Mouse (Mus musculus) fat pad, adult 2 months (tissue): ENCODE results near the gene Elp6.
A peak's percentile ranks its signal among the peaks of the same experiment; 100 is the strongest.

Experiments used
- DNase-seq: peaks from one replicate; pipeline ENCODE4 v3.0.0-alpha.2; 2011; ENCODE audit warnings: low read depth, low spot score; ENCODE audit errors: extremely low read depth

Elp6 gene

DNA sequence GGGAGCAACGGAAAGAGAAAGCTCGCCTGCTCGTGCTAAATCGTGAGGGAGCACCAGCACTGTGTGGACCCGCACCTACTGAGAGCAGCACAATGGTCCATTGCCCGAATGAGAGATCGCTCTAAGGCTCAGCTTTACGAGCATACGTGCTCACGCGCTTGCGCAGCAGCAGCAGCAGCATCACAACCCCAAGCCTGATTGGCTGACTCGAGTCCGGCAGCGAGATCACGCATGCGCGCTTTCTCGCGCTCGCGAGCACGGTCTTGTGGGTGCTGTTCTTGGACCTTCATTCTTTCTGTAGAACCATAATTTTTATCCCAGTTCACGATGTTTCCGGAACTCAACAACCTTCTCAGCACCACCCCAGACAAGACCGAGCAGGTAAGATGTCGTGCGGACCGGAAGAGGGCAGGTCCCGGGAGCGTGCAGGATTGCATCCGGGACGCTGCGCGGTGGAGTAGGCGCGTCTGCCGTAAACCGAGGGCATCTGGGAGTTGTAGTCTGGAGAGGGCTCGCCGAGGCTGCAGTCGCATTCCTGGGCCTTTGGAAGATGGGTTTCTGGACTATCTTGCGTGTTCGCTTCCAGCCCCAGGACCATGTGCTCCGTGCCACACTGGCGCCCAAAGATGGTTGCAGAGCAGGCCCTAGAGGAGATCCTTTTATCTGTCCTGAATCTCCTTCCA lies at the start of gene Elp6:
Gene Elp6, plus strand, starts transcription at position 205 of the 683 bp plus-strand sequence.
- no peak for DNase-seq

DNA sequence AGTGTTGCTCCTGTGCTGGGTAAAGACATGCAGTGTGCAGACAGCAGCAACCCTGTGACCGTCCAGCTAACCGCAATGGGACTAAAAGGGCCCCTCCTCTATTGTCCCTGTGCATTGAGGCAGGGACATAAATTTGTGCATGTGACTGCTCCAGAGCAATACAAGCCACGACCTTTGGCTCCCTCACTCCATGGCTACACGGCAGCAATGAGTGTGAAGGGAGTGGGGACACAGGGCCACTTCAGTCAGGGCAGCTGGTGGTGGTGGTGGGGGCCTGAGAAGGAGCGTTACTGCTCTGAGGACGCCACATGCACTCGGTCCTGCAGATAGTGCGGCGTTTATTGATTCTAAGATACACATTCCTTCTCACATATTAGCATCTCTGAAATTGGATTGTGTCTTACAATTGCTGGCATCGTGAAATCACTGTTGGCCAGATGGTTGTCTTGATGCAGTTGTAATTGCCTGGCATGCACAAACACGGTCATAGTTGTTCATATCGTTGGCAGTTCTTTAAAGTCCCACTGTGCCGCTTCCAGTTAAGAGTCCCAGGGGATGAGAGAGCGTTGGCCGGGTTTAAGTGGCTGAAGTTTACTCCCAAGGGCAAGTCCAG lies 49.5 kb upstream of the Elp6 start:
- no peak for DNase-seq

DNA sequence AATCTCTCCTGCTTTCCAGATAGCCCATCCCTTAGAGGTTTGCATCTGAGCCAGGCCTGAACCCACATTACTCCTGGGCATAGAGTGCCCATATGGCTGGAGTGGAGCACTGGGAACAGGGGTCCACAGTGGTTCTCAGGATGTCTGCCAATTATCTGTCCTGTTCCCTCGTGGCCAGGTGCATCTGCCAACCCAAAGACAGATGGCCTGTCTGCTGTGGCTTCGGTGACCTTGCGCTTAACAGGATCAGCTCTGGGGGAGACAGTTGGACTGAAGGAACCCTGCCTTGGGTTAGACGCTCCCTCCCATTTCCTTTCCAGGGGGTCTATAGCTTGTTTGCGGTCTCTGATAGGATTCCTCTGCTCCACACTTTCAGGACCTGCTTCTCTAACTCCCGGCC lies 46.3 kb upstream of the Elp6 start:
- DNase-seq, result no peak

DNA sequence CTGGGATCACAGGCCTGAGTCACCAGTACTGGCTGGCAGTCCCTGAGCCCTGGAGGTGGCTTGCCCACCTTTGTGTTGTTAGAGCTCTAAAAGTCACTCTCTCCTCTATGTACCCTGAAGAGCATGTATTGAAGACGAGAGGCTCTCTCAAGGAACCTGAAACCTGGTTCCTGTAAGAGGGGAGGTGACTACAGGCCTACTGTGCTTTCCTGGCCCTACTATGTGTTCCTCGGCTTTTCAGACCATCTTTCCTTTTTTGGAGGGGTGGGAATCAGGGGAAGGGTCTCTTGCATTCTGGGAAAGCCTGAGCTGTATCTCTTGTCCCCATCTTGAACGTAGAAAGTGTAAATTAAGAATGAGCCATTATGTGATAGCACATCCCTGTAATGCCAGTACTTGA lies 45.9 kb upstream of the Elp6 start:
- DNase-seq, result no peak

DNA sequence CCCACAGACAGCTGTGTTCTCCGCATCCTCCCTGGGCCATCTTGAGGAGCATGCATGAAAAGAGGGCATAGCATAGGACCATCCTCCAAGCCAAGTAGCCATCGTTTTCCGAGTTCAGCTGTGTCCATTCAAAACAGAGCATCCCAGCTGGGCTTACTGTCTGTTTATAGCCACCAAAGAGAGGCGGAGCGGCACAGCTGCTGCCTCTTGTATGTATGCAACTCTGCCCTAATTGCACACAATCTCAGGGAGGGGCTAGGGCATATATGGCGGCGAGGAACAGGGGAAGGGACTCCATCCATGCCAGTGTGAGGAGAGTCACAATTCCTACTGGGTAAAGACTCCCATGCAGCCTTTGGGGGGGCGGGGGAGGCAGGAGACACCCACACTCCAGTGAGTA lies 41.8 kb upstream of the Elp6 start:
- no peak for DNase-seq

DNA sequence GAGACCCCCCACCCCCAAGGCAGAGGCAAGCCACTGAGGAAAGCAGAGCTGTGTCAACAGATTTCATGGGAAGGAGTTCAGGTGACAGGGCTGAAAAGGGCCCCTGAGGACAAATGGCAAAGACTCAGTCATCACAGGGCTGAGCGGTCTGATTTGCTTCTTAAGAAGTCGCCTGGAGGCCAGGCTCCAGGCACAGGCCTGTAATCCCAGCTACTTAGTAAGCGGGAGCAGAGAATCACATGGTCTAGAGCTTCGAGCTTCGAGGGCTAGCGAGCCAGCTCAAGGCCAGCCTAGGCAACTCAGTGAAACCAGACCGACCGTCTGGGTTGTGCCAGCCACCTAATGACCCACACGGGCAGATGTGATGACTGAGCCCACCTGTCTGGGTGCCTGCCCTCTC lies 40.0 kb upstream of the Elp6 start:
- no peak for DNase-seq

DNA sequence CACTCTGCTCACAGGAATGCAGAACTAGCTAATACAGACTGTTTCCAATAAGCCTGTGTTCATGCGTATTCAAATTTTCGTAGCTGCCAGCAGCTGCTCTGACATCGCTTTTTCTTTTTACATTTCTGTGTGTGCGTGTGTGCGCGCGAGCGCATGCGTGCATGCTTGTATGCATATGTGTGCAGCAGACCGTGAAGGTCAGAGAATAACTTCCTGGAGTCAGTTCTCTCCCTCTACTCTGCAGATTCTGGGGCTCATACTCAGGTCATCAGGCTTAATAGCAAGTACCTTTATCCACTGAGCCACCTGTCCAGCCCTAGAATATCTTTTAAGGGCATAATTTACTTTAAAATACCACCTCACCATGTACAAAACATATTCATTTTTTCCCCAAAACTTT lies 36.6 kb upstream of the Elp6 start:
- DNase-seq, result no peak

DNA sequence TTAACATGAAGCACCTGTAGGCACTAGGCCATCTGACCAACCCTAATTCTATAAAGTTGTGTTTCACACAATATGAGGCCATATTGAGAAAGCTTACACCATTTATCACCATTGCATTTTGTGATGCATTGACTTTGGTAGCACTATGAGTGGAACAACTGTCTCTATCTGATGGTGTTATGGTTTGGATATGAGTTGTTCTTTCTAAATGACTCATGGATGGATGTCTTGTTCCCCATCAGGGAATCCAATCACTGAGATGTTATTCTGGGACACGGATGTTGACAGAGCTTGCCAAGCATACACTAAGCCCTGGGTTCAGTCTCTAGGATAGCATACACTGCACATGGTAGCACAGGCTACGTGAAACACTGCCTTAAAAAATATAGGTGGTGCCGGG lies 32.6 kb upstream of the Elp6 start:
- no peak for DNase-seq

DNA sequence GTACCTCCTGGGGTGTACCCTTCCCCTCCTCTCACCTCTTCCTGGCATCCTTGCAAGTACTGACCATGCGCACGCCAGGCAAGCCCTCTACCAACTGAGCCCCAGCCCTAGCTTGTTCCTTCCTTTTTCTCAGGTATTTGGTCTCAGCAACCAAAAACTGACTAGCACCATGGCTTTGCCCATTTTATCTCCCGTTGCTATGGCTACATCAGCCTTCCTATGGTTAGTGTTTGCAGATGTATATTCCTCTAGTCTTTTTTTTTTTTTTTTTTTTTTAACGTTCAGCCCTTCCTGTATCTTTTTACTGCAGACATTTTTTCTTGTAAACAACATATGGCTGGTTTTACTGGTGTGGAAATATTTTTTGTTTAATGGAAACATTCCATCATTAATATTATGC lies 31.5 kb upstream of the Elp6 start:
- DNase-seq, result no peak

DNA sequence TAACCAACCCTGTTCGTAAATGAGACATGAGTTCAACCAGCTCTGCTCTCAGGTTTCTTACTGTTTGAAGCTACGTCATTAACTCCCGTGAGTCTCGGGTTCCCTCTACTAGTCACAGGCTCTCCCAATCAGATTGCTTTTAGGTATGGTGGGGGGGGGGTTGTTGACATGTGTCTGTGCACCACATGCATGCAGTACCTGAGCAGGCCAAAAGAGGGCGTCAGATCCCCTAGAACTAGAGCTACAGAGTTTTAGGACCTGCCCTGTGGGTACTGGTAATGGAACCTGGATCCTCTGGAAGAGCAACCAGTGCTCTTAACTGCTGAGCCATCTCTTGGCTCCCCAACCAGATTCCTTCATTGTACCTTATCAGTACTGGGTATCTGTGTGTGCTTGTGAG lies 29.1 kb upstream of the Elp6 start:
- no peak for DNase-seq

DNA sequence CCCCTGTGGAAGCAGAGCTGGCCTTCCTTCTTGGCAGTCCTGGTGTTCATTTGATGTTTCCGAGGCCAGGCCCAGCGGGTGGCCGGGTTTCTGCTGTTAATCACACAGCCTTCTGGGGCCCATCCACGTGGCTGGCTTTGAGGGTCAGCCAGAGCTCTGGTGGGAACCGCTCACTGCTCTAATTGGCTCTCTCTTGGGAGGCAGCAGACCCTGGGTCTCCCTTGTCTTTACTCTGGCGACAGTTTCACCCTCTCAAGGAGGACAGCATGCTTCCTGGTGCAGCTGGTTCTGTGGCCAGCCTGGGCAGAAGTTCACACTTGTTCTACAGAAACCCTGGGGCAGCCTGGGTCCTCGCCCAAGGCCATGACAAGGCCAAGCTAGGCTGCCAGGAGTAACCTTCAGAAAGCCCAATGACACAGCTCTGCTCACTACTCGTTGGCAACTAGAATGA lies 27.5 kb upstream of the Elp6 start:
- DNase-seq, result no peak

DNA sequence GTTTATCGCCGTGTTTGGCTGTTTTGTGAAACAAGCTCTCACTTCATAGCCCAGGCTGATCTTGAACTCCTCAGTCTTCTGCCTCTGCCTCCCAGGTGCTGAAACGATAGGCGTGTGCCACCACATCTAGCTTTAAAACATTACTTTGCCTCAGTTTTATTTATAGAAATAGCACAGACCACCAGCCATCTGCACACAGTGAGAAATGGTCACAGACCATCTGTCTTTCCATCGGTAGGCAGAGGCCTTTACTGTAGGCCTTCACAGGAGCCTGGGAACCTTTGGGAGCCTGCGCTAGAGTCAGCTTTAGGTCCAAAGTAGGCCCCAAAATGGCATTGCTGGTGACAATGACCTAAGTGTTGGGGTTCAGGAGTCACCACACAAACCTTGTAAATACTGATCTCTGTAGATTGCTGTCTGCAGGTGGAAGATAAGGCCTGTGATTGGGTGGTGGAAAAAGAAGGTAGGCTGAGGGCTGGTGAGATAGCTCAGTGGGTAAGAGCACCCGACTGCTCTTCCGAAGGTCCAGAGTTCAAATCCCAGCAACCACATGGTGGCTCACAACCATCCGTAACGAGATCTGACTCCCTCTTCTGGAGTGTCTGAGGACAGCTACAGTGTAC lies 20.8 kb upstream of the Elp6 start:
- DNase-seq, result no peak

DNA sequence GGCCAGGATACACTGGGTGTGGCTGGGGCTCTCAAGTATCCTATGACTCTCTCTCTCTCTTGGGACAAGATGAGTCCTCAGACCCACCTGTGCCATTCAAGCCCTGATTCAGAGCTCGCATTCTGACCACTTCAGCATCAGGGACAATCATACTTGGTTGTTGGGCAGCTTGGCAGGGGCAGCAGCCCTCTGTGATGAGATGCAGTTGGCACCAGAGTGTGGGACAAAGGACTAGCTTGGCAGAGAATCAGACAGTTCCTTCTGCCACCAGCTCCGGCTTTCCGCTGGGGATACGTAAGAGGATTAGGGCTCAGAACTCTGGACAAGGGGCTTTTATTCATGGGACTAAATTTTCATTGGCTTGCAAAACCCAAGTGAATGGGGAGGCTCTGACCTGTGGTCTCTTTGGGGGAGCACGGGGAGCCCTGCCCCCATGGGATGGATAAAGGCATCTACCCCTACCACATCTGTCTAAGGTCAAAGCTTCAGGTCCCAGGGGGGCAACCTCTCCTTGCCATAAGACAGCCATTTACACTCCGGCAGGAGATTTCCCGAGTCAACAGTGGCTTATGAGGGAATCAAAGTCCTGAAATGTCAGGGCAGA lies 17.6 kb upstream of the Elp6 start:
- no peak for DNase-seq

DNA sequence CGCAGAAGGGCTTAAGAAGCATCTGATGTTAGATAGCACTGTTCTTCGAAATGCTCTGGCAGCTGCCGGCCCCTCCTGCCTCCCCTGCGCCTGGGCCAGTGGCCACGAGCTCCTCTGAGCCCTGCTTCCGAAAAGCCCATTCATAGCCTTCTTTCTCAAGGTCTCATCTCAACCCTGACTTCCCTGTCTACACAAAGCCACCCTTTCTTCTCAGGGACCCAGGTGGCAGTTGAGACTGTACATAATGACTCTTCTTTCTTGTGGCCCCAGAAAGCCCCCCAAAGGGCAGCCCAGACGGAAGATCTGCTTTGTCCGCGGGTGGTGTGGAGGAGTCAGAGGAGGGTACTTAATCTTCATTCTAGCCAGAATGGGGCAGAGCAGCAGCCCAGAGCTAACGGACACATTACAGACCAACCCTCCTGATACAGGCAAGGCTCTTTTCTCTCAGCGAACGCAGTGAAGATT lies 11.7 kb upstream of the Elp6 start:
- DNase-seq, result no peak

DNA sequence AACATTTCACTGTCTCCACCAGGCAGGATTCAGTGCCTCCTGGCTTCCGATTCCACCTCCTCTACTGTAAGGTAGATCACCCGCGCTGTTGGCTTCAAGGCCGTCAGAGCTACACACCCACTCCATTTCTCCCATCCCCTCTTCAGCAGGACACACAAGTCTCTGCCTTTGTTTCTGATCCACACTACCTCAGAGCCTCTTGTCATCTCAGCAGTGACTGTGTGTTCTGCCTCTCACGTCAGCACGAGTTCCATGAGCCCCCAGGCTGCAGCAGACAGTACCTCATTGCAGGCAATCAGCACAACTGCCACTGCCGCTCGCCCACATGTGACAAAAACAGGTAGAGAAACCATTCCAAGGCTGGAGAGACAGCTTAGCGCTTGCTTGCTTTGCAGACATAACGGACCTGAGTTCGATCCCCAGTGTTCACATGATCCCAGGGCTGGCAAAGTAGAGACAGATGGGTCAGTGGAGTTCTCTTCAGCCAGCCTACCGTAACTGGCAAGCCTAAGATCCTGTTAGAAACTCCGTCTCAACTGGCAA lies 11.0 kb upstream of the Elp6 start:
- DNase-seq, result no peak

DNA sequence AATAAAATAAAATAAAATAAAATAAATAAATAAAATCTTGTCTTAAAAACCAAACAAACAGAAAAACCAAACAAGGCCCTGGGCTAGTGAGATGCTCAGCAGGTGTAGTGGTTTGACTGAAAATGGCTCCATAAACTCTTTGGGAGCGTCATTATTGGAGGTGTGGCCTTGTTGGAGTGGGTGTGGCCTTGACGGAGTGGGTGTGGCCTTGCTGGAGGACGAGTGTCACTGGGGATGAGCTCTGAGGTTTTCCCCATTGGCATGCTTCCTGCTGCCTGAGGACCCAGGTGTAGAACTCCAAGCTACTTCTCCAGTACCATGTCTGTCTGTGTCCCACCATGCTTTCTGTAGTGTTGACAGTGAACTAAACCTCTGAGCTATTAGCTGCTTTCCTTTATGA lies 10.2 kb upstream of the Elp6 start:
- DNase-seq, result no peak

DNA sequence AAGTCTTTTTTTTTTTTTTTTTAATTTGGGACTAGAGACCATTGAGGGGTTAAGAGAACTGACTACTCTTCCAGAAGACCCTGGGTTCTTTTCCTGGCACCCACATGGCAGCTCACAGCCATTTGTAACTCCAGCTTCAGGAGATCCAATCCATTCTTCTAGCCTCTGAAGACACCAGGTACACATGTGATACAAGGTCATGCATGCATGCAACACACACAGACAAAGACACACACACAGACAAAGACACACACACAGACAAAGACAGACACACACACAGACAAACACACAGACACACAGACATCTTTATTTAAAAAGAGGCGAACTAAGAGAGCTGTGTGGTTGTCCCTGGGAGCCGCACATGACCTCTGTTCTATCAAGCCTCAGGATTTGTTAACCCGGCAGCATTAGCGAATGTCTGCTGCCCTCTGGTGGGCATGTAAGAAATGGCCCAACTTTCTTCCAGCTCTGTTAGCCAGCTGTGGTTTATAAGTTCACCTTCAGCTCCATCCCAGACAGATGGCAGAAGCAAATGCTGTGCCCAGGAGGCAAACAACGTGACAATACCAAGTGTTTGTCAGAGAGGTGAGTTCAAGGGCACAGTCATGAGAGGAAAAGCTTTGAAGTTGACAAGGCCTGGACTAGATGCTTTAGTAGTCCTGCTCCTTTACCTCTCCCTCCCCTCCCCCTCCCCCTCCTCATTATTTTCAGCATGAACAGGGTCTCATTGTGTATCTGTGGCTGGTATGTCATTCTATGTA lies 7.9 kb upstream of the Elp6 start:
- DNase-seq, result no peak

DNA sequence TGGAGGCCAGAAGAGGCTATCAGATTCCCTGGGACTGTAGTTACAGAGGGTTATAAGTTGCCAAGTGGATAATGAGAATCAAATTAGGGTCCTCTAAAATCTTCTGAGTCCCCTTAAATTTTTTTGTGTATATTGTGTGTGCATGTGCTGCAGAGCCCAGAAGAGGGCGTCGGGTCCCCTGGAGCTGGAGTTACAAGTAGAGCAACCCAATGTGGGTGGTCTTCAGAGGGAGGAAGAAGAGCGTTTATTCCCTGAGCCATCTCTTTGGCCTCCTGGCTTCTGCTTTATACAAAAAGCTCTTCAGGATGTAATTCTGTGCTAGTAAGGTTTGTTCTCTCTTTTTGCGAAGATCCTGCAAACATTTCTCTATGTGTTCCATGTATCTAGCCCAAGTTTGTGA lies 457 bp upstream of the Elp6 start:
- no peak for DNase-seq

DNA sequence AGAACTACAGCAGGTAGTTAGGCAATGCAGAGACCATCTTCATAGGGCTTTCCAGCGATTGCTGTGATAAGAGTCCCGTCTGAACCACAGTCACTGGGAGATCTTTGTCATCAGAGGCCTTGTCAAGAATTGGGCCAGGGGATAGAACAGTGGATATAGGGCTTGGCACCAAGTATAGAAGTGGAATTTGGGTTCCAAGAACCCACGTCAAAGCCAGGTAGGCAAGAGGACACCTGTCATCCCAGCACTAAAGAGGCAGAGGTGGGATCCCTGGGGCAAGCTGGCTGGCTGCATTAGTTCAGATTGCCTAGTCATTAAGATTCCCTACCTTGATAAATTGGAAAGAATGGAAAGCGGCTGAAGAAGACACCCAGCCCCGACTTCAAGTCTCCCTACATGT lies 1.4 kb downstream of the Elp6 start:
- DNase-seq, result peak; percentile 99

DNA sequence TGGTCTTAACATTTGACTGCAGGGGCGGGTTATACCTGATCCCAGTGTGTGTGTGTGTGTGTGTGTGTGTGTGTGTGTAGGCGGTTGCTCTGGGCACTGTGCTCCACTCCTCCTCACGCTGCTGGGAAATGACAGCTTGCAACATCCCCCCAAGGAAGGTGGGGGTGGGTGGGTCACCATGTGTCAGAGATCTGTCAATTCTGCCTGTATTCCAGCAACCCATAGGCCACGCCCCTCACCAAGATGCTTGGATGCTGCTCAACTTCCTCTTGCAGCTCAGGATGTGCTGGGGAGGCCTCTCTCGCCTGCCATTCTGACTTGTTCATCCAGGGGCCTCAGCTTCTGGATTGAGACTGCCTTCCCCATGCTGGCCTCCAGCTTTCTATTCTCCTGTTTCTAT lies 9.7 kb downstream of the Elp6 start:
- peak; percentile 93 for DNase-seq

DNA sequence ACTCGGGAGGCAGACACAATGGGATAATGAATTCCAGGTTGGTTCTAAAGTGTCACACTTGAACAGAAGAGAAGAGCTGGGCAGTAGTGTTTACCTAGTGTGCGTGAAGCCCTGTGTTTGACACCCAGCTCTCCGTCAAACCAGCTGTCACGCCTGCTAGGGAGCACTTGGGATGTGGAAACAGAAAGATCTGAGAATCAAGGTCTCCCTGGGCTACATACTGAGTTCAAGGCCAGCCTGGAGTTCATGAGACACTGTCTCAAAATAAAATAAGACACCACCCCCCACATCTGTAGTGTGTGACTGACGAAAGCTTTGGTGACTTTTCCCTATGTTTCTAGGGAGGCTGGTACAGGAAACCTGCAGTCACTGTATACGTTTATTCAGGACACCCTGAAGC lies 10.4 kb downstream of the Elp6 start:
- no peak for DNase-seq
